Mouse (Mus musculus) heart, postnatal 25 days (tissue): ENCODE data around the gene Tekt2. TPM values are rescaled to one million over a fixed set of nuclear protein-coding genes. Genes with fewer than 3 reads are reported as not detected.
A peak's percentile ranks its signal among the peaks of the same experiment; 100 is the strongest.

Experiments used
- DNase-seq: peaks from one replicate; pipeline ENCODE4 v3.0.0; 2022; ENCODE audit warnings: low spot score
- intact Hi-C: fragments of 180-260 bp; cut with DNase I; formaldehyde crosslinking; loops from one replicate; pipeline ENCODE4 v1.15.1; 2025
- total RNA-seq, 2 experiments: library from RNA; stranded (reverse); gene quantifications; 2 replicates each; pipeline ENCODE4 v1.2.3; 2021

Gene Tekt2
- total RNA-seq, 2 experiments from 2014 or later, result 0.28 to 0.44 TPM

DNA sequence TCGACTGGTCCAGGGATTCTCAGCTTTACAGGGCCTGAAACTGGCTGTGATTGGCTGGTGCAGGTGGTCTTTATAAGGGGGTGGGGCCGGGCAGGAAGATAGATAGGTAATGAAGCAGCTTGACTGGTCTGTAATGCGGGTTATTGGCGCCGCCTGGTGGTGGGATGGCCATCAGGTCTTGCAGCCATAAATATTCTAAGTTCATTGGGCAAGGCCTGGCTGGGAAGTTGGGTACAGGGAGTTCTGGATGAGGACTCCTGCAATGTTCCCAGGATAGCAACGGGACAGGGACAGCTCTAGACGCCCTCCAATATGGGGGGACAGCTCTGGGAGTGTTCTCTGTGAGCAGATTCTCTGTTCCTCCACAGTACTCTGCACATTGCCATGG is 15.6 kb downstream of the Tekt2 start:
- peak; percentile 56 for DNase-seq
- intact Hi-C loops, result loop anchor here (1.0 to 5.0 kb wide), 4 partner anchors 32 to 223 kb away; no protein-coding TSS in a partner anchor

DNA sequence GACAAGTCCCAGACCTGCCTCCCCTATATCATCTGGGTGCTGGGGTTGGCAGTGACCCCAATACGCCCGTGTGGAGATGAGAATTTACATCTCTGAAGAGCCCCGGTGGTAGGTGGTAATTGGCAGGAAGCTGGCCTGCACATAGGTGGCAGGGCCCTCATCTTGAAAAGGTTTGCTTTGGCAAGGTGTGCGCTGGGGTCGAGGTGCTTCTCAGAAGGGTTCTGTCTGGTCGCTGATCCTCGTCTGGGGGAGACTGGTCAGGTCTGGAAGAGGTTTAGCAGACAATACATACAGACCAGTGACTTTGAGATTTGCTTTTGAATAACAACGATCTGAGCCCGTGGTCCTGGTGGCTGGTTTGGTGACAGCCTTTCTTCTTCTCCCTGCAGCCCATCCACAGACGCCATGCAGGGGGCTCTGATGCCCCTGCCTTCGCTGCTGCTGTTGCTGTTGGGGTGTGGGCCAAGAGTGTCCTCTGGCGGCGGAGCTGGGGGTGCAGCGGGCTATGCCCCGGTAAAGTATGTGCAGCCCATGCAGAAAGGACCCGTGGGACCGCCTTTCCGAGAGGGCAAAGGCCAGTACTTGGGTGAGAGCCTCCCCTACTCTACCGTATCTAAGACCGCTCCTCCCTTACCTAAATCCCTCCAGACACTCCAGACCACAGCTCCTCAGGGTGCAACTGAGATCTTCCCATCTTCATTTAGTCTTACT is 16.1 kb downstream of the Tekt2 start:
- no peak for DNase-seq
- intact Hi-C loops, result loop anchor here (1.0 kb wide), 2 partner anchors 31 to 82 kb away; no protein-coding TSS in a partner anchor

DNA sequence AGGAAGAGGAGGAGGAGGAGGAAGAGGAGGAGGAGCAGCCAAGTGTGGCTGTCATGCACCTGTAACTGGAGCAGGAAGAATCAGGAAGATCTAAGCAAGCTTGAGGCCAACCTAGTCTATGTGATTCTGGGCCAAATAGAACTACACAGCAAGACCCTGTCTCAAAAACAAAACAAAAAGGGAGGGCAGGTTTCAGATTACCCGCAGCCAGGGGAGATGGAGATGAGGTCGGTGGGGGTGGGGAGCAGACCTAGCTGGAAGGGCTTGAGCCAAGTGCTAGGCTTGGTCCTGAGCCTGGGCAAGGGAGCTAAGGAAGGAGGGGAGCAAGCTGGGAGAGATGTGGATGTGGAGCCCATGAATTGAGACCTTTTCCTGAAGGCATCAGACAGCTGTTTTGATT is 18.7 kb downstream of the Tekt2 start:
- DNase-seq, result no peak
- intact Hi-C loops, result no loop called here

DNA sequence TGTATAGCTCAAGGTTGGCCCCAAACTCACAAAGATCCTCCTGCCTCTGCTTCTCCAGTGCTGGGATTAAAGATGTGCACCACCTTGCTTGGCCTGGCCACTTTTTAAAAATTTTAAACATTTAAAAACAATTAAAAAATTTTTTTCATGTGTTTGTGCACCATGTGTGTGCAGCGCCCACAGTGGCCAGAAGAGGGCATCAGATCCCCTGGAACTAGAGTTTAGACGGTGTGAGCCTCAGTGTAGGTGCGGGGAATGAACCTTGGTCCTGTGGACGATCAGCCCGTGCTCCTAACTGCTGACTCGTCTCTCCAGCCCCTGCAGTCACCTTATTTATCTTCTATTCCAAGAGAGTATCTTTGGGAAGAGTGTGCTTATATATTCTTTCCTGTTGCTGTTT is 19.4 kb downstream of the Tekt2 start:
- intact Hi-C loops, result no loop called here
- DNase-seq, result no peak

DNA sequence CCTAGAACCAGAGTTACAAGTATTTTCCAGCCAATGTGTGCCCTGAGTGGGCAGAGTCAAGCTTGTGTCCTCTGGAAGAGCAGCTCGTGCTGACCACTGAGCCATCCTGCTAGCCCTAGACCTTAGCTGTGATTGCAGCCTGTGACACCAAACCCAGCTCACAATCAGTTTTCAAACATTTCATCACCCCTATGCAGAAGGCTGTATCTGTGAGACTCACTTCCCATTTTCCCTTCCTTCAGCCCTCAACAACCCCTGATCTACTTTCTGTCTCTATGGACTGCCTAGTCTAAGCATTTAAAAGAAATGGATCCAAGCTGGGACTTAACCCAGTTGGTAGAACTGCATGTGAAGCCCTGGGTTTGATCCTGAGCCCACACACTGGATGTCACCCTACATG is 20.1 kb downstream of the Tekt2 start:
- no peak for DNase-seq
- intact Hi-C loops, result no loop called here

DNA sequence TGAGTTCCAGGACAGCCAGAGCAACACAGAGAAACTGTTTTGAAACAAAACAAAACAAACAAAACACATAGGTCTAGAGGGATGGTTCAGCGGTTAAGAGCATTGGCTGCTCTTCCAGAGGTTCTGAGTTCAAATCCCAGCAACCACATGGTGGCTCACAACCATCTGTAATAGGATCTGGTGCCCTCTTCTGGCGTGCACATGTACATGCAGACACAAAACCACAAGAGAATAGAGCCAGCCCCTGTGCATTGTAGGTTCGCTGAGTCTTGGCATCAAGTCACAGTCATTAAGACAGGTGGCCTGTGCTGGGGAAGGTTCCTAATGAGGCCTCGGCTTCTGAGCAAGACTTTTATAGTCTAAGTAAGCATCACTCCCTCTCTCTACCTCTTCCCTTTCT is 21.6 kb downstream of the Tekt2 start:
- intact Hi-C loops, result no loop called here
- no peak for DNase-seq

DNA sequence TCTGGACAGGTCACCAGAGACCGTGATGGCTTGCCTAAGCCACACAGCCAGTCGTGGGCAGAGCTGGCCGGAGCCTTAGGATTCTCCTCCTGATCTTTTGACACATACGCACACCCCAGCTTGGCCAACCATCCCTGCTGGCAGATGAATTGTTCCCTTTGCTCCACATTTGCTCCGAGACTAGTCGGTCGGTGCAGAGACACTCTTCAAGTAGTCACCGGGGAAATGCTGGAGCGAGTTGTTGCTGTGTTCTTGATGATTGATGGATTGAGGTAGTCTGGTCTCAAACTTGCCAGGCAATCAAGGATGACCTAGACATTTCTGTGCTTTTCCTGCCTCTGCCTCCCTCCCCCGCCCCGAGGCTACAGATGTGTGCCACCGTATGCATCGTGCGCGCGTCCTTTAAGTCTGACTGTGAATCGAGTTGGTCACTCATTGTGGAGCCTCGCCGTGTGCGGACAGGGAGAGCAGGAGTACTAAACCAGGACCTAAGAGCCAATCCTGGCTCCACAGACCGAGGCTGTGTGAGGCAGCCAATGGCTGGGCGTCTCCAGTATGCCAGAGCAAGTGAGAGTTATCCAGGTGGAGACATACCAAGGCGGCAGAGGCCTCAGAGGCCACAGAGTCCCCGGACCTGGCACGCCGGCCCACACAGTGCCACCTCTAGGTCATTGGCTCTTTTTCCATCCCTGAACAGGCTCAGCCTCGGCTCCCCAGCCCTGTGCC is 23.7 kb downstream of the Tekt2 start:
- intact Hi-C loops, result no loop called here
- DNase-seq, result no peak

DNA sequence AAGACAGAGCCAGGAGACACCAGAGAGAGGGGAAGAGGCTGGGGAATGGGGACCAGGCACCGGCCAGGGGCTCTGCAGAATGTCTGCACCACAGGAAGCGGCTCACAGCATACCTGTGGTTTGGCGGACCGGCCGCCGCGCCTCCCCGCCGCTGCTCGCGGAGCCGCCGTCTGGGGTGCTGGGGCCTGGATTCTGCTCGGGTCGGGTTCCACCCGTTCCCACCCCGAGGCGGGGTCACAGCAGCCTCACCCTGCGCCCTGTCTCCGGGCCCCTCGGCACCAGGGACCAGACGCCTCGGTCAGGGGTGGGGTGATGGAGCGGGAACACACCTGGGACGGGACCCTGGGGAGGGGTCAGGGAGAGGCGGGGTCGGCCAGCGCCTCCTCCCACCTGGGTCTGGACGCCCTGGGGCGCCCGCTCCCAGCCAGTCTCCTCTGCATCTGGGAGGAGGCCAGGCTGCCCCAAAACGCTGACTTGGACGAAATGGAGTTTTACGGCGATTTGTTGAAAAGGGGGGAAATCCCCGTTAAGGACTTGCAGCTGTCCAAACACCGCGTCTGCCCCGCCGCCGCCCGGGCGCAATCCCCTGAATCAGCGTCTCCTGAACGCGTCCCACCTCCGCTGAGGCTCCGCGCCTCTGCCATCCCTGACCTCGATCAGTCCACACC is 24.4 kb downstream of the Tekt2 start:
- intact Hi-C loops, result no loop called here
- no peak for DNase-seq

DNA sequence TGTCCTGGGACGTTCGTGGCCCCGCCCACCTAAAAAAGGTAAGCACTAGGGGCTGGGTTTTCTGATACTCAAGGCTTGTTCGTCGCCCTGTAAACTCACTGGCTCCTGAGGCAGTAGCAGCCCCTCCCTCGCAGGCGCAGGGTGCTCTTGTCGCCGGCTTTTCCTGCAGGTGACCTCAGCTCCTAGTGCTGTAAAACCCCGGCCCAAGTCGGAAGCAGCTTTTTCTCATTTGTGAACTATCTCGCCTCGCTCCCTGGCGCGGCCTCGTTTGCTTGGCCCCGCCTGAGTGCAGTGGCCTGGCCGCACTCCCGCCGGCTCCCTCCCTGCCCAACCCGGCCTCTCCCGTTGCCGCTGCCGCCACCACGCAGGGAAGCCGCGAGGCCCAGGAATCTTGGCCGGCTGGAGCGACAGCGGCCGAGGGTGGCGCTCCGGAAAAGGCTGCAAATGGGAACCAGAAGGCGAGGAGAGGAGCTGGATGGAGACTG is 28.8 kb downstream of the Tekt2 start:
- peak; percentile 61 for DNase-seq
- intact Hi-C loops, result no loop called here

DNA sequence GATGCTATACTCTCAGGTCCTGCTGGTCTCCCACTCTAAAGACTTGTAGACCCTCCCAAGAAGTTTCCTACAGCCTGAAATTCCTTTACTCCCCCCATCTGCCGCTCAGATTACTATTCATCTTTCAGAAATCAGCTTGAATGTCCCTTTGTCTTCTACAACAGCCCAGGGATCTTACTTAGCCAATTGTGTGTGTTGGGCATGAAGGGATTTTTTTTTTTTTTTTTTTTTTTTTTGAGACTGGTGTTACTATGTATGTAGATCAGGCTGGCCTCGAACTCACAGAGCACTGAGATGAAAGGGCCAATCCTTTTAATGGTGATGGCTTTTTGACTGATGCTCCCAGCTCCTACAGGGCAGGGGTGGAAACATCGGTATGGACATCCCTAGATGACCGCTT is 29.6 kb downstream of the Tekt2 start:
- intact Hi-C loops, result no loop called here
- no peak for DNase-seq

DNA sequence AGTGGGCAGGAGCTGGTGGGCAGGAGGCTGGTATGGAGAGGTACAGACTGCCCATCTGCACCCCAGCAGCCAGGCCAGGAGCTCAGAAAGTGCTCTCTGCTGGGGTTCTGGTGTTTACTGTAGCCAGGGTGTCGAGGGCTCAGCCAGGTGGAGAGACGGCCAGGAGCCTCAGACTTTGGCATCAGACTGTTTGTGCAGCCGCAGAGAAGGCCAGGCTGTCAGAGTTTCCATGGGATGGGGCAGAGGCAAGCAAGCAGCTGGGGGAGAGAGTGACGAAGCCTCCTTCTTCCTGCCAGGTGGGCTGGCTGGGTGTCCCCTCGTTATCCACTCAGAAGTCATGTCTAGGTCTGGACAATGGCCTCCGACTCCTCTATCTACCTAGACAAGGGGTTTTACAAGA is 30.3 kb downstream of the Tekt2 start:
- intact Hi-C loops, result no loop called here
- no peak for DNase-seq

DNA sequence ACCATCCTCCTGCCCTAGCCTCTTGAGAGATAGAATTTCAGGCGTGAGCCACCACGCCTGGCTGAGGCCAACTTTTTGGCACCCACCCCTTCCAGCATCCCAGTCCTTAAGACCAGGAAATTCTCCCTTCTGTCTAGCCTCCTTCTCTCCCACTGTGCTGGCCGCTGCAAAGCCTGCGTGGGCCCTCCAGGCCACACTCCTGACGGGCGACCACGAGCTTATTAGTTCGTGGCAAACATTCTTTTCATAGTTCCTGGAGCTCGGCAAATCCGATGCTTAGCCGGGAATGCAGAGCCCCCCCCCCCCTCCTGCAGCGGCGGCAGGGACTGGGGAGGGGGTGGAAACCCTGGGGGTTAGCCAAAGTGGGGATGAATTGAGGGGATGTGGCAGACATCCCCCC is 34.3 kb downstream of the Tekt2 start:
- intact Hi-C loops, result no loop called here
- no peak for DNase-seq

DNA sequence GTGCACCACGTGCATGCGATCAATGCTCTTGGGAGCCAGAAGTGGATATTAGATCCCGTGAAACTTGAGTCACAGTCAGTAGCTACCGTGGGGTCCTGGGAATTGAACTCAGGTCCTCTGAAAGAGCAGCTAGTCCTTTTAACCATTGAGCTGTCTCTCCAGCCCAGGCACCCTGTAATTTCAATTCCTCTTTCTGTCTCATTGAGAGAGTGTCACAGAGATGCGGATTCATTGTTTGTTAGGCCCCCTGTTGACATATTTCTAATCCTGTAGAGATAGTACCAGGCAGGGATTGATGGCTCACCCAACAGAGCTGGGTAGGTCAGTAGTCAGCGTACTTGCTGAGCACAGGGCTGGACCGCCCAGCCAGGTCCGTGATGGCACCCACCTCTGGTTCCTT is 35.2 kb downstream of the Tekt2 start:
- no peak for DNase-seq
- intact Hi-C loops, result no loop called here

DNA sequence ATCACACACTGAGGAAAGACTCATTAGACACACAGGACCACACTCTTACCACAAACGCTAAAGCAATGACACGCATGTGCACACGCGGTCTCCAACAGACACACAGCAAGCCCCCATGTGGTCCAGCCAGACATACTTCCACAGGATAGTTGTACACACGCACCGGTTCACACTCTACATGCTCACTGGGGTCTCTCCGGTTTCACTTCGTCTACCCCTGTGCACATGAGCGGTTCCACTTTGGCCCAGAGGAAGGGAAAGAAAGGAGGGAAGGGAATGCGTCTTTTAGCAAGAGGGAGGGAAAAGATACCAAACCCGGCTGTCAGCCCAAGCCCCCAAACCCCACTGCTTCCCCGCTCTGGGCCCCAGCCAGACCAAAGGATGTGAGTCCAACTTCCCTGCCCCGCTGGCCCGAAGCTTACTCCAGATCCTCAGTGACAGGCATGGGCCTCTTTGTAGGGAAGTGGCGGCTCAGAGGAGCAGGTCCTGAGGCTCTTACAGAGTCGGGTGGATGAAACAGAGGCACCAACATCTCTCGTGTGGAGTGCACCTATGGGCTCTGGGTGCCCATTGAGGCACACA is 37.3 kb downstream of the Tekt2 start:
- intact Hi-C loops, result no loop called here
- no peak for DNase-seq

DNA sequence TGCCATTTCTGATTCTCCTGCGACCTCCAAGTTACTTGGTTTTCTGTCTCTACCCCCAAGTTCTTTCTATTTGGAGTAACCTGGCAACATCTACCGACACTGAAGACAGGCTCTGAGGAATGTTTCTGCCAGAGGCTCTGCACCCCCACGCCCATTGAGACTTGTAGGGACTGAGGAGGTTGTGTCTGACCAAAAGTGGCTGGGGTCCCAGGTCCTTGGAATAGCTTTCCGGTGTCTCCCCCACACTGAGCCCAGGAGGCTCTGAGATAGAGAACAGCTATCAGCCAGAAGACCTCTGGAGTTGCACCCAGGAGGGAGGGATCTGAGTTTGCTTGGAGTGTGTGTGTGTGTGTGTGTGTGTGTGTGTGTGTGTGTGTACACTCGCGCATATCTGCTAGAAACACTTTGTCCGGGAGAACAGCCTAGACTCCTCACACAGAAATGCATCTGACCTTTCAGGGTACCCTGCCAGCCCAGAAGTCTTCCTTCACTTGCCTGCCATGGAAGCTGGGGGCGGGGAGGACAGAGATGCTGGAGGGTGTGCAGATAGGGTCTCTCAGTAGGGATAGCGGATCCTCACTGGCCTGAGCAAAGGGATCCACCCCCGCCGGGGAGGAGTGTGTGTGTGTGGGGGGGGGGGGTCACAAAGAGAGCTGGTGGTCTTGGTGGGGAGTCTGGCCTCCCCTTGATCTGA is 38.0 kb downstream of the Tekt2 start:
- no peak for DNase-seq
- intact Hi-C loops, result no loop called here

DNA sequence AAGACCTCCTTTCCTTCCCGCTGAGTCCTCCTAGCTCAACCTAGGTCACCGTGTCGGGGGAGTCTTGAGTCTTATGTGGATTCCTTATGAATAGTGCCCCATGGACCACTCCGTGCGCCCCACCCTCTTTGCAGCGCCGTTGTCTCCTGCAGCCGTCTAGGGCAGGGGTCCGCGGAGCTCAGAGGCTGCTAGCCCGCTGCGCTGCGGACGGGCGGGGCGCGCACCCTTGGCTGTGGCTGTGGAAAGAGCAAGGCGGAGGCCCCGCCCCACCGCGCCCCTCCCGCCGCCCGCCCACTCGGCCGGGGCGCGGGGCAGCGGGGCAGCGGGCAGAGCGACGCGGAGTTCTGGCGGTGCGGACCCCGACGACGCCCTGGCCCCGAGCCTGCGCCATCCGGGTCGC is 39.0 kb downstream of the Tekt2 start, which contains the start of gene Col8a2:
Col8a2 (plus strand) TSS at position 302 of the 400 bp plus-strand sequence.
- intact Hi-C loops, result no loop called here
- DNase-seq, result no peak

DNA sequence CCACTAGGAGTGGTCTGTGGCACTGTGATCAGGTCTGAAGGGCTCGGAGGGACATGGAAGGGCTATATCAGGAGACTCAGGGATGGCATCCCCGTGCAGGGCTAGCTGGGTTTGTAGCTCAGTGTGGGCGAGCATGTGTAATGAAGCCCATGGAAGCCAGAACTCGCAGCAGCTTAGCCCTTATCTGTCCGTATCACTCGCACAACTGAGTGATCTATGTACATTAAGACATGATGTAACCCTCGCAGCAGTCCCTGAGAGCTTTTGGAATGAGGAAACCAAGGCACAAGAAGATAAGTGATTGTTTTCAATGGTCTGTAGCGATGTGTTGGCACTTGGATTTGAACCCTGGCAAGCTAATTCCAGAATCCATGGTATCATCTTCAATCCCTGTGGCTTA is 41.9 kb downstream of the Tekt2 start:
- no peak for DNase-seq
- intact Hi-C loops, result no loop called here

DNA sequence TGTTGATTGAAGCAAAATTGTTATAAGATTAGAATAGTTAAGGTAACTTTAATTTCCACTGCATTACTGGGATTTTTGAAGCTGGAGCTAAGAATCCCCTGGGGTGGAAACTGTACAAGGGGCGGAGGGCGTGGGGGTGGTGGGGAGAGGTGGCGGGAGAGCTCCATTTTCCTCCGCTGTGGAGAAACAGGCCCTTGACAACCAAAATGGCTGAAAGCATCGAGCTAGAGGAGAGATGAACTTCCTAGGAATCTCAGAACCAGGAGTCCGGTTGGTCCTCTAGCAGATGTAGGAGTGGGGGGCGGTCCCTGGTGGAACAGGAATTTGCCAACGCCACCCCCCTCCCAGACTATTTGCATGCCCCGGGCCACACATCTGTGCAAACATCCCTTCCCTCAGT is 43.8 kb downstream of the Tekt2 start:
- no peak for DNase-seq
- intact Hi-C loops, result no loop called here

DNA sequence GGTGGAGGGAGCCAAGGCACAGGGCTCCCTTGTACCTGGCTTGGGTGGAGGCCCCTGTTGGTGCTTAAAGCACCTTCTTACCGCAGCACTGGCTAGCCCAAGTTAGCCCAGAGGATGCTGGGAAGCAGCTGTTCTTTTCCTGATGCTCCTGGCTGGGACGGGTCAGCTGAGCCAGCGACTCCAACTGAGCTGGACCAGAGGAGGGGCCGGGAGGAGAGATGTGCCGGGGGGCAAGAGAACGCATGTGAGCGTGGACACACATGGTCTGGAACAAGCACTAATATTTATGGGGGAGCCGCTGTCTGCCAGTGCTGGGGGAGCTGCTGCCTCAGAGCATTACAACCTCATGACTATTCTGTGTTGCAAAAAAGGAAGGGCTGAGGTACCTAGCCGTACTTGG is 46.5 kb downstream of the Tekt2 start:
- no peak for DNase-seq
- intact Hi-C loops, result loop anchor here (1.0 kb wide), 1 partner anchor 30 kb away; no protein-coding TSS in a partner anchor

DNA sequence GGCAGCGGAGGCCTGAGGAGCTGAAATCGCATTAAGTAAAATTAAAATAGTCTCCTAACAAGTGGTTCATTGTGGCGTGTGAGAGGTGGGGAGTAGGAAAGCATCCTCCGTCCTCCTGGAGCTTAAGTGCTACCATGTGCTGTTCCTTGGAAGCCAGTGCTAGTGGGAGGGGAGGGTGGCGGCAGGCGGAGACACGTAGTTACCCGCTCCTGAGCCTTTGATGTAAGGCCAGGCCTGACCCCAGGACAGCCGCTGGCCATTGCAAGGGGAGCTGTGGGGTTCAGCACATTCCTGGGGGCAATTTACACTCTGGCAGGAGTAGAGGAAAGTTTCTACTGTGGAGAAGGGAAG is 46.9 kb downstream of the Tekt2 start:
- intact Hi-C loops, result loop anchor here (1.0 kb wide), 1 partner anchor 31 kb away; no protein-coding TSS in a partner anchor
- DNase-seq, result no peak
